Mouse (Mus musculus) leukemia stem cell, adult 10-12 weeks (primary cell): ENCODE data around the gene Myo1g. TPM values are rescaled to one million over a fixed set of nuclear protein-coding genes. Genes with fewer than 3 reads are reported as not detected.

Source experiments
- polyA plus RNA-seq: library from polyadenylated mRNA; stranded (reverse); fragments of >175 nt; gene quantifications from 2 replicates; pipeline ENCODE4 v1.2.3, GENCODE M21; 2012; ENCODE audit warnings: low replicate concordance

Myo1g gene
- 24.2 and 24.7 TPM in 2 replicates for polyA plus RNA-seq

DNA sequence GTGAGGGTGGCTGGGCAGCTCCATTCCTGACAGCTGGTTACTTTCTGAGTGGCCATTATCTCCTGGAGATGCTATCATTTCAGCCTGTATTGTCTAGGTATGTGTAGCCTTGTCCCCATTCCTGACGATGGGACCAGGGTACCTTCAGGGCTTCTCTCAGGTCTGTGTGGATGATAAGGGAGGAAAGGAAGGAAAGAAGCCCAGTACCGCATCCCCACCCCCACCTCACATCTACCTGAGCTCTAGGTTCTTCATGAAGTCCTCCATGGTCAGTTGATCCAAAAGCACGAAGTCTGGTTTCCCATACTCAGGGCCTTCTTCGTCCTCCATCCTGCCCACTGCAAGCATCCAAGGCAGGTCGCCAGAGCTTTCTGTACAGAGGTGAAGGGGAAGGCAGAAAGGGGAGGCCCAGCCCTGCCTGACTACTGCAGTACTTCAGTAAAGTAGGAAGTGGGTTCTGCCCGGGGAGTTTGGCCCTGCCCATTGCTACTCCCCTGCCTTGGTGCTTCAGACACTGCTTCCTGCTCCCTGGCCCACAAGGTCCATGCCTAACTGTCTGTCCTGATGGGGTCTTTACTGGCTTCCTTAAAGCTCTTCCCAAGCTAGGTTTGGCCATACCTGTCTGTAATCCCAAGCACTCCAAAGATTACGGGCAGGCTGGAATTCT, at the start of gene Myo1g:
TSS of gene Myo1g (minus strand) at position 459 of the 667 bp plus-strand sequence.

DNA sequence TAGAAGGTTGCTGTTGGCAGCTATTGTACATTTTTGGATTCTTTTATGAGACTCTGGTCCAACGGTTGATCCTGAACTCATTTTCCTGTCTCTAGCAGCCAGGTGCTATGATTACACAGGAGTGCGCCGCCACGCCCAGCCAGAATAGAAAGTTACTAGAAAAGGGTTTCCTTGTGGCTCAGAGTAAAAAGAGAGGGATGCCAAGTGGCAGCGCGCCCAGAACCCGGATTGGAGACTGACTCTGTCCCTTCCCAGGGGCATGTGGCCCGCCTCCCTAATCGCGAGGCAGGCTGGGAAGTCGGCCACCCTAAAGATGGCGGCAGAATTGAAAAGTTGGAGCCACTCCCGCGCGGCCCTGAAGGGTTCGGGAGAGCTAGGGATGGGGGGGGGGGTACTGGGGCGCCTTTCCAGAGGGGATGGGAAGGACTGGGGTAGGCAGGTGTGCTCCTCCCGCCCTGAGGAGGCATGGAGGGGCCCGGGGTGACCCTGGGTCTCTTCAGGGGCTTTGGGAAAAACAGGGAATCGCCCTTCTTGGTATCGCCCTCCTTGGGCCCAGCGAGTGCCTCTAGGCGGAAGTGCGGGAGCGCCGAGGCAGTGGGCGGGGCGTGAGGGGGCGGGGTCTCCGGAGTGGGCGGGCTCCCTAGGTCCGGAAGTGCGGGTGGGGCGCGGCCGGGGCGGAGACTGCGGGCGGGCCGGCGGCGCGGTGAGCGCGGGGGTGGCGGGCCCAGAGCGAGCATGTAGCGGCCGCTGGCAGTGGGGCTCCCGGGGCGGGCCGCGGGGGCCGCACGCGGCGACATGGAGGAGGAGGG, 25.6 kb upstream of the Myo1g start, which contains the start of gene Ccm2:
TSS of gene Ccm2 (plus strand) at position 683 of the 809 bp plus-strand sequence.

DNA sequence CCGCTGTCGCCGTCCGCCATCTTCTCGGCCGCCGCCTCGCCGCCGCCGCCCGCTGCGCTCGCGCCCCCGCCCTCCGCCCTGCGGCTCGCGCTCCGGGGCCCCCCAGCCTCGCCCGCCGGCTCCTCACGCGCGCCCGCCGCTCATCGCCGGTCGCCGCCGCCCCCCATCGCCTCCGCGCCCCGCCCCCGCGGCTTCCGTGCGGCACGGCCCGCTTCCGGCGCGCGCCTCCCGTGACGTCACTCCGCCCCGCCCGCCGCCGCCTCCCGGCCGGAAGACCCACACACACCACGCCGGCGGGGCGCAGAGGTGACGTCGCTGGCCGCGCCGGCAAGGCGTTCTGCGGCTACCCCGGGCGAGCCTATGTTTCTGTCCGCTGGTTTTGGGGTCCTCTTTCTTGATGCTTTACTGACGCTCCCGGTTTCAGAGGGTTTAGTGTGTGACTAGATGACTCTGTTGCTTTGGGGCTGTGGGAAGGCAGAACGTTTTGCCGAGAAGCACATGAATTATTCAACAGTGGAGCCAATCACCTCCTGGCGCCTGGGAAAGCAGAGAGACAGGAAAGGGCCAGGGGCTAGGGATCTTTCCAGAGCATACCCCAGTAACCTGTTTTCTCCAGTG, 44.8 kb downstream of the Myo1g start, which contains the start of gene Purb:
TSS of gene Purb (minus strand) at position 51 of the 618 bp plus-strand sequence.

Other genes starting within 250 kb of the Myo1g start
- 19.5 and 19.6 TPM in 2 replicates for gene Tmed4, start 246.1 kb downstream of the Myo1g start, polyA plus RNA-seq
- 11.1 and 80.9 TPM in 2 replicates for gene Ogdh, start 229.3 kb downstream of the Myo1g start, polyA plus RNA-seq
- 490 and 546 TPM in 2 replicates for gene Zmiz2, start 131.9 kb downstream of the Myo1g start, polyA plus RNA-seq
- gene Ppia, start 105.5 kb downstream of the Myo1g start, polyA plus RNA-seq = 27.1 and 117 TPM in 2 replicates
- 15.0 and 25.2 TPM in 2 replicates for gene H2afv, start 76.5 kb downstream of the Myo1g start, polyA plus RNA-seq
- gene Purb, start 45.0 kb downstream of the Myo1g start, polyA plus RNA-seq = 12.2 and 19.2 TPM in 2 replicates
- gene Ccm2, start 25.9 kb upstream of the Myo1g start, polyA plus RNA-seq = 39.3 and 43.8 TPM in 2 replicates
- 11.9 and 24.1 TPM in 2 replicates for gene Nacad, start 85.1 kb upstream of the Myo1g start, polyA plus RNA-seq
- gene Tbrg4, start 105.1 kb upstream of the Myo1g start, polyA plus RNA-seq = 180 and 342 TPM in 2 replicates
- gene Wap, start 117.7 kb upstream of the Myo1g start, polyA plus RNA-seq = not detected in 2 replicates
- gene Ramp3, start 137.6 kb upstream of the Myo1g start, polyA plus RNA-seq = 0.72 TPM in 1 of 2 replicates, not detected in the other